Mouse (Mus musculus) neural tube, embryonic 14.5 days (tissue): ENCODE data around the gene Dtnb. TPM values are rescaled to one million over a fixed set of nuclear protein-coding genes. Genes with fewer than 3 reads are reported as not detected.

Experiments
- ATAC-seq: fragments of 200-750 bp; cut with Nextera tagmentation; 2 replicates; pipeline ENCODE4 v1.8.0; 2017; ENCODE audit warnings: low read depth, mild to moderate bottlenecking, moderate TSS enrichment, moderate library complexity
- H3K27ac ChIP-seq: fragments of 300-500 bp; sonication (generic); 2 replicates; pipeline ENCODE4 v1.5.1; 2014; ENCODE audit warnings: low read depth, mild to moderate bottlenecking, control low read depth, low read length, moderate library complexity, mixed read lengths
- H3K27me3 ChIP-seq: fragments of 300-500 bp; sonication (generic); 2 replicates; pipeline ENCODE4 v1.6.1; 2014; ENCODE audit warnings: low read length; ENCODE audit not compliant: control insufficient read depth, insufficient read depth
- H3K36me3 ChIP-seq: fragments of 300-500 bp; sonication (generic); 2 replicates; pipeline ENCODE4 v1.6.1; 2014; ENCODE audit warnings: low read length, mixed read lengths; ENCODE audit not compliant: control insufficient read depth, insufficient read depth
- H3K4me1 ChIP-seq: fragments of 300-500 bp; sonication (generic); 2 replicates; pipeline ENCODE4 v1.6.1; 2014; ENCODE audit warnings: low read length; ENCODE audit not compliant: control insufficient read depth, insufficient read depth
- H3K4me2 ChIP-seq: fragments of 300-500 bp; sonication (generic); 2 replicates; pipeline ENCODE4 v1.6.1; 2014; ENCODE audit warnings: mild to moderate bottlenecking, low read depth, low read length, control low read depth
- H3K4me3 ChIP-seq: fragments of 300-500 bp; sonication (generic); 2 replicates; pipeline ENCODE4 v1.5.1; 2014; ENCODE audit warnings: low read depth, low read length, control low read depth, mixed read lengths
- H3K9ac ChIP-seq: fragments of 300-500 bp; sonication (generic); replicated peaks from 2 replicates; pipeline ENCODE4 v1.6.1; 2014; ENCODE audit warnings: low read depth, mild to moderate bottlenecking, control low read depth, low read length, mixed read lengths
- H3K9me3 ChIP-seq: fragments of 300-500 bp; sonication (generic); 2 replicates; pipeline ENCODE4 v1.6.1; 2016; ENCODE audit warnings: low read length; ENCODE audit not compliant: control insufficient read depth
- WGBS: fragments of 180-500 bp; shearing (Covaris S2); extraction: QIAGEN DNeasy Blood & Tissue Kit; methylation state at CpG from one replicate; pipeline ENCODE4 v1.1.7; 2014; 5-methylcytosine and 5-hydroxymethylcytosine counted together
- polyA plus RNA-seq: library from polyadenylated mRNA; unstranded; fragments of >200 nt; fragmentation: Nextera tagmentation; extraction: Ambion mirVana; gene quantifications from 2 replicates; pipeline ENCODE4 v1.2.1, GENCODE M21; 2014

Dtnb gene
- polyA plus RNA-seq, 1 experiment from 2014 or later, result 72.6 TPM

GRCm38 (mm10) chr12:3585525-3585924 lies 13.3 kb downstream of the Dtnb start:
- H3K9me3 ChIP-seq, result no peaks in the 10 kb centered on the region
- H3K27me3 ChIP-seq, result no peaks in the 10 kb centered on the region
- no peaks in the 10 kb centered on the region for H3K4me1 ChIP-seq
- H3K27ac ChIP-seq, result no peak overlapping the region
- H3K4me2 ChIP-seq, result no peak overlapping the region
- H3K9ac ChIP-seq, result no peak overlapping the region
- no peaks in the 10 kb centered on the region for H3K36me3 ChIP-seq
- no peak for ATAC-seq
- no peak overlapping the region for H3K4me3 ChIP-seq
- WGBS, result 78% methylated on average over 4 of the region's 4 CpGs

DNA sequence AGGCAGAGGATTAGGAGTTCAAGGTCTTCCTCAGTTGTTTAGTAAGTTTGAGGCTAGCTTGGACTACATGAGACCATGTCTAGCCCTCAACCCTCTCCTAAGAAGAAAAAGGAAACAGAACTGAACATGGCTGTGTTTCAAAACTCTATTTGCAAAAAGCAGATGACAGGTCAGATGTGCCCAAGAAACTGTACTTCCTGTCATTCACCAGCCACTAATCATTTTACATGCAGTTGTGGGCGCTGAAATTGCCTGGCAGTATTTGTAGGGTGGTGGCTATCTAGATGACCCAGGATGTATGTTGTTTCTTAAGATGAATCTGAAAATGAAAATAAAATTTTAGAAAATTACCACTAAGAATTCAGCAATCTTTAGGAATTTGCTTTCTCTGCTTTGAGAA lies 14.8 kb downstream of the Dtnb start:
- 95% methylated on average over 1 of the region's 1 CpGs for WGBS
- H3K36me3 ChIP-seq, result no peaks in the 10 kb centered on the region
- no peak overlapping the region for H3K4me3 ChIP-seq
- no peaks in the 10 kb centered on the region for H3K27me3 ChIP-seq
- H3K4me1 ChIP-seq, result no peaks in the 10 kb centered on the region
- no peak overlapping the region for H3K9ac ChIP-seq
- no peak overlapping the region for H3K27ac ChIP-seq
- H3K4me2 ChIP-seq, result no peak overlapping the region
- no peaks in the 10 kb centered on the region for H3K9me3 ChIP-seq
- no peak for ATAC-seq

DNA sequence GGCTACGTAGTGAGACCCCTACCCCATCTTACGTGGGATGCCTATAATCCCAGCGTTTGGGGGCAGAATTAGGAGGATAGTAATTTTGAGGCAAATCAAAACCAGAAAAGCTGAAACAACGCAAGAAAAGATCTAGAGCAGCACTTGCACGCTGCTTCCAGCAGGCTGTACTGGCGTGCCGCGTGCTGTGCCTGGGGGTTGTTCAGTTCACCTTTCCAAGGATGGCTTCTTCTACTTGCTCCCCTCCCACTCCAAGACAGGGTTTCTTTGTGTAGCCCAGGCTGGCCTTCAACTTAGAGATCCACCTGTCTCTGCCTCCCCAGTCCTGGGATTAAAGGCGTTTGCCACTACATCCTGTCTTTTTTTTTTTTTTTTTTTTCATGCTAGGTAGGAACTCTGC lies 17.9 kb downstream of the Dtnb start:
- Histone ChIP-seq H3K36me3 (no peaks in the 10 kb centered on the region), H3K4me1 (no peaks in the 10 kb centered on the region), H3K9ac (no peak overlapping the region), H3K27ac (no peak overlapping the region), H3K9me3 (no peaks in the 10 kb centered on the region), H3K4me2 (no peak overlapping the region), H3K4me3 (no peak overlapping the region), H3K27me3 (no peaks in the 10 kb centered on the region)
- no peak for ATAC-seq
- 98% methylated on average over 9 of the region's 9 CpGs for WGBS

DNA sequence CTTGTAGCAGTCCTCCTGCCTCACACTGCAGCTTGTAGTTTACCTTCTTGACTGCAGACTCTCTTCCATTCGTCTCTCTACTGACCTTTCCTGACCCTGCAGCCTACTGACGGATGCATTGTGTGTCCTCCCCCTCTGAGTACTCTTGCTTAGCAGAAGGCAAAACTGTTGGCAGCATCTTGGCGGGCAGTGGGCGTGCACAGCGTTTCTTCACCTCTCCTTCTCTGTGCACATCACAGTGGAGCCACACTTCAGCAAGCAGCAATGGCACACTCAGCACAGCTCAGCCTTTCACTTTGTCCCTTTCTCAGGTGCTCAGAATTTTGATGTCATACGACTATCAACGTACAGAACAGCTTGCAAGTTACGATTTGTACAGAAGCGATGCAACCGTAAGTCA lies 19.4 kb downstream of the Dtnb start:
- Histone ChIP-seq H3K27ac (no peak overlapping the region), H3K9me3 (no peaks in the 10 kb centered on the region), H3K36me3 (no peaks in the 10 kb centered on the region), H3K4me1 (no peaks in the 10 kb centered on the region), H3K4me3 (no peak overlapping the region), H3K27me3 (no peaks in the 10 kb centered on the region), H3K4me2 (no peak overlapping the region), H3K9ac (no peak overlapping the region)
- ATAC-seq, result no peak
- WGBS, result 79% methylated on average over 10 of the region's 10 CpGs

- Histone ChIP-seq H3K9me3 (no peaks in the 10 kb centered on the region), H3K4me2 (no peak overlapping the region), H3K4me3 (no peak overlapping the region), H3K4me1 (no peaks in the 10 kb centered on the region), H3K36me3 (peaks cover 6% of the 10 kb centered on the region; the same call in 1 of the 2 replicates), H3K27me3 (no peaks in the 10 kb centered on the region), H3K27ac (no peak overlapping the region), H3K9ac (no peak overlapping the region)
- 95% methylated on average over 4 of the region's 4 CpGs for WGBS
- ATAC-seq, result no peak
These were observed 30.6 kb downstream of the Dtnb start for GRCm38 (mm10) chr12:3602786-3603185.

GRCm38 (mm10) chr12:3606202-3606601 lies 34.0 kb downstream of the Dtnb start:
- 83% methylated on average over 7 of the region's 7 CpGs for WGBS

GRCm38 (mm10) chr12:3609747-3610146 lies 37.6 kb downstream of the Dtnb start:
- Histone ChIP-seq H3K4me2 (no peak overlapping the region), H3K36me3 (no peaks in the 10 kb centered on the region; the same call in 1 of the 2 replicates), H3K9me3 (no peaks in the 10 kb centered on the region), H3K4me1 (no peaks in the 10 kb centered on the region), H3K27me3 (no peaks in the 10 kb centered on the region), H3K4me3 (no peak overlapping the region), H3K27ac (no peak overlapping the region), H3K9ac (no peak overlapping the region)
- no peak for ATAC-seq

More at GRCm38 (mm10) chr12:3606202-3606601, 34.0 kb downstream of the Dtnb start:
- no peaks in the 10 kb centered on the region for H3K9me3 ChIP-seq
- no peak overlapping the region for H3K4me2 ChIP-seq
- ATAC-seq, result no peak
- no peak overlapping the region for H3K4me3 ChIP-seq
- H3K36me3 ChIP-seq, result no peaks in the 10 kb centered on the region
- no peak overlapping the region for H3K9ac ChIP-seq
- H3K27me3 ChIP-seq, result no peaks in the 10 kb centered on the region
- H3K4me1 ChIP-seq, result no peaks in the 10 kb centered on the region
- no peak overlapping the region for H3K27ac ChIP-seq

- no peaks in the 10 kb centered on the region for H3K9me3 ChIP-seq
- ATAC-seq, result no peak
- 86% methylated on average over 7 of the region's 7 CpGs for WGBS
- H3K4me1 ChIP-seq, result no peaks in the 10 kb centered on the region
- no peak overlapping the region for H3K4me3 ChIP-seq
- no peak overlapping the region for H3K9ac ChIP-seq
- no peaks in the 10 kb centered on the region; the same call in 1 of the 2 replicates for H3K36me3 ChIP-seq
- H3K4me2 ChIP-seq, result no peak overlapping the region
- H3K27ac ChIP-seq, result no peak overlapping the region
- no peaks in the 10 kb centered on the region for H3K27me3 ChIP-seq
These were observed 39.7 kb downstream of the Dtnb start for GRCm38 (mm10) chr12:3611871-3612270.

GRCm38 (mm10) chr12:3615041-3615440 lies 42.9 kb downstream of the Dtnb start:
- Histone ChIP-seq H3K36me3 (no peaks in the 10 kb centered on the region; the same call in 1 of the 2 replicates), H3K4me1 (no peaks in the 10 kb centered on the region), H3K9me3 (no peaks in the 10 kb centered on the region), H3K27me3 (no peaks in the 10 kb centered on the region), H3K4me3 (no peak overlapping the region), H3K9ac (no peak overlapping the region), H3K27ac (no peak overlapping the region), H3K4me2 (no peak overlapping the region)
- no peak for ATAC-seq
- 97% methylated on average over 8 of the region's 8 CpGs for WGBS
